Mouse (Mus musculus) ES-E14 (cell line): ENCODE data around the gene Trim32. TPM values are rescaled to one million over a fixed set of nuclear protein-coding genes. Genes with fewer than 3 reads are reported as not detected.

Experiments used
- DNase-seq: peaks from one replicate; pipeline ENCODE4 v3.0.0-alpha.2; 2013; ENCODE audit warnings: low read depth, low spot score
- H3K27ac ChIP-seq: 2 replicates; pipeline ENCODE4 v1.5.1; 2012; ENCODE audit warnings: low read depth, mild to moderate bottlenecking, low read length, moderate library complexity, mixed read lengths; ENCODE audit not compliant: poor library complexity, insufficient read depth, severe bottlenecking
- H3K36me3 ChIP-seq: 2 replicates; pipeline ENCODE4 v1.6.1; 2012; ENCODE audit warnings: mild to moderate bottlenecking, low read length, moderate library complexity, mixed read lengths; ENCODE audit not compliant: control insufficient read depth, poor library complexity, insufficient read depth, severe bottlenecking
- H3K4me1 ChIP-seq, 2 experiments: fragments of 150-350 bp in 1 of 2; sonication (generic) in 1 of 2; 2 replicates each; pipeline ENCODE4 v1.6.1; 2012; ENCODE audit warnings: low read length in 2 of 2, mild to moderate bottlenecking in 1 of 2, mixed read lengths in 1 of 2; ENCODE audit not compliant: control insufficient read depth in 2 of 2, insufficient read depth in 2 of 2, poor library complexity in 1 of 2
- H3K4me3 ChIP-seq, 2 experiments: fragments of 150-350 bp in 1 of 2; sonication (generic) in 1 of 2; 2 replicates each; pipeline ENCODE4 v1.5.1; 2012; ENCODE audit warnings: low read length in 2 of 2, low read depth in 1 of 2, mild to moderate bottlenecking in 1 of 2, mixed read lengths in 1 of 2; ENCODE audit not compliant: insufficient read depth in 1 of 2, poor library complexity in 1 of 2, severe bottlenecking in 1 of 2
- H3K9ac ChIP-seq: 2 replicates; pipeline ENCODE4 v1.6.1; 2012; ENCODE audit warnings: low read depth, mild to moderate bottlenecking, low read length, mixed read lengths; ENCODE audit not compliant: poor library complexity, insufficient read depth, severe bottlenecking
- H3K9me3 ChIP-seq: fragments of 150-350 bp; sonication (generic); 2 replicates; pipeline ENCODE4 v1.6.1; 2012; ENCODE audit warnings: low read depth, mild to moderate bottlenecking, low read length; ENCODE audit not compliant: control insufficient read depth, insufficient read depth
- CHD2 ChIP-seq: IDR thresholded peaks from 2 replicates; pipeline ENCODE4 v1.6.1; 2014; ENCODE audit warnings: mild to moderate bottlenecking, low read depth, low read length, inconsistent platforms
- HCFC1 ChIP-seq: IDR thresholded peaks from 2 replicates; pipeline ENCODE4 v1.6.1; 2012; ENCODE audit warnings: low read length, inconsistent platforms, borderline replicate concordance; ENCODE audit not compliant: insufficient read depth
- MAFK ChIP-seq: IDR thresholded peaks from 2 replicates; pipeline ENCODE4 v1.6.1; 2014; ENCODE audit warnings: mild to moderate bottlenecking, low read depth, low read length, inconsistent platforms; ENCODE audit not compliant: insufficient read depth
- ZC3H11A ChIP-seq: IDR thresholded peaks from 2 replicates; pipeline ENCODE4 v1.6.1; 2012; ENCODE audit warnings: low read depth, mild to moderate bottlenecking, inconsistent platforms, low read length, borderline replicate concordance
- ZNF384 ChIP-seq: IDR thresholded peaks from 2 replicates; pipeline ENCODE4 v1.6.1; 2012; ENCODE audit warnings: low read depth, low read length, inconsistent platforms
- in situ Hi-C, 2 experiments: fragments of 600-800 bp; cut with MboI; formaldehyde crosslinking; loops; one replicate each; pipeline ENCODE4 v1.15.1; 2025; ENCODE audit warnings: low sequenced_read_pairs in 2 of 2, inconsistent platforms in 1 of 2; ENCODE audit not compliant: unreplicated experiment in 2 of 2
- total RNA-seq: library from RNA; depleted of rRNA; stranded (reverse); fragments of 300-350 nt; gene quantifications from 2 replicates; pipeline ENCODE4 v1.2.3, GENCODE M21; 2012

The Trim32 gene
- total RNA-seq, 1 experiment = 12.4 TPM

GRCm38 (mm10) chr4:65654723-65655122 is 49.9 kb downstream of the Trim32 start:
- Histone ChIP-seq H3K9ac (no peak overlapping the region), H3K4me3 (no peak overlapping the region), H3K9me3 (no peaks in the 10 kb centered on the region), H3K27ac (no peak overlapping the region), H3K36me3 (no peaks in the 10 kb centered on the region), H3K4me1 (no peaks in the 10 kb centered on the region)
- peak; percentile 56 for DNase-seq
- TF ChIP-seq ZNF384 = no peak
- TF ChIP-seq MAFK = no peak
- peak; percentile 88 for TF ChIP-seq ZC3H11A
- in situ Hi-C loops = no loop called here

- no peak overlapping the region for H3K9ac ChIP-seq
- no peaks in the 10 kb centered on the region for H3K4me1 ChIP-seq
- TF ChIP-seq ZNF384 (no peak), ZC3H11A (no peak), CHD2 (no peak), HCFC1 (no peak), MAFK (no peak)
- H3K4me3 ChIP-seq = no peak overlapping the region
- no peaks in the 10 kb centered on the region for H3K36me3 ChIP-seq
- DNase-seq = no peak
- in situ Hi-C loops = no loop called here
- H3K27ac ChIP-seq = no peak overlapping the region
- H3K9me3 ChIP-seq = no peaks in the 10 kb centered on the region
Measured at GRCm38 (mm10) chr4:65663176-65663575, 58.4 kb downstream of the Trim32 start.
